Mouse (Mus musculus) lung, postnatal 25 days (tissue): ENCODE data around the gene Prmt6.

Experiments
- DNase-seq: peaks from one replicate; pipeline ENCODE4 v3.0.0; 2022; ENCODE audit warnings: low spot score

Gene Prmt6

DNA sequence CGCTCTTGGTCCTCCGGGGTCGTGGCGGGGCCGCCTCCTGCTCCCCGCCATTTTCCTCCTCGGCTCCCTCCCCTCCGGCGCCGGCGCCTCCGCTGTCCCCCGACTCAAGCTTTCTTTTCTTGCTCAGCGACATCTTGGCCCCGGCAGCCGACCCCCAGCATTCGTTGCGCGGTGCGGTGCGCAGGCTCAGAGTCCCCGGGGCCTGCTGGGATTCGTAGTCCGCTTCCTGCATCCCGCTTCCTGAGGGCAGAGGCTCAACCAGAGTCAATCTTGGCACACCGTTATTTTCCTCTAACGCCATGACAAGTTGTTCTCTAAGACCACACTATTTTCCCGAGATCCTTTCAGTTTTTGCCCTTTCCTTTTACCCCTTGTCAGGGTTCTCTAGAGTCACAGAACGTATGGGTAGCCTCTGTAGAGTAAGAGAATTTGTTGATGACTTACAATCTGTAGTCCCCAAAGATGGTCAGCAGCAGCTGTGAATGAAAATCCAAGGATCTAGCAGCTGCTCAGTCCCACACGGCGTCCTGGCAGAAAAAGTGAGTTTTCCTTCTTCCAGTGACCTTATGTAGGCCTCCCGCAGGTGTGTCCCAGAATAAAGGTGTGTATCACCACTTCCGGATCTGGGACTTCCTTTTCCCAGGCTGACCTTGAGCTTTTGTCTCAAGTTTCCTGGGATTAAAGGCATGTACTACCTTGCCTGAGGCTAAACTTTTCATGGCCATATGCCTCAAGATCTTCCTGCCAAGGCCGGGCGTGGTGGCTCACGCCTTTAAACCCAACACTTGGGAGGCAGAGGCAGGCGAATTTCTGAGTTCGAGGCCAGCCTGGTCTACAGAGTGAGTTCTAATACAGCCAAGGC is at the start of gene Prmt6:
Prmt6 (minus strand) TSS at position 160 of the 862 bp plus-strand sequence.
- DNase-seq, result peak; percentile 90

GRCm38 (mm10) chr3:110290485-110291045 is 39.8 kb upstream of the Prmt6 start:
- DNase-seq, result no peak

- DNase-seq, result no peak
Observed at GRCm38 (mm10) chr3:110282651-110283050, 31.9 kb upstream of the Prmt6 start.

DNA sequence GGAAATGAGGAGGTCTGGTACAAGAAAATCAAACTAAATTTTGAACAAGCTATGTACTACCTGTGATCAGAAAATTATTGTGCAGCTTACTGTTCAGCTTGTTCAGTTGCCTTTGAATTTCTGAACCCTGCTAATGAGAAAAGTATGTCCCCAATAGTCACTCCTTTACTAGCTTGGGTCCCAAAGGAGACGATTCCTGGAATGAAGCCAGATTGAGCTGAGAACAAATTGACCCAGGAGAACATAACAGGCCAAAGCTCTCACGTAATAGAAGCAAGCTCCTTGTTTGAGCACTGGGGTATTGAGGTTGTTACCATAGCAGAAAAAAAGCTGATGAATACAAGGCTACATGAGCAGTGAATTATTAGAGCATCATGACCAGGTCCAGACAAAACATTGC is 17.0 kb upstream of the Prmt6 start:
- DNase-seq, result no peak

DNA sequence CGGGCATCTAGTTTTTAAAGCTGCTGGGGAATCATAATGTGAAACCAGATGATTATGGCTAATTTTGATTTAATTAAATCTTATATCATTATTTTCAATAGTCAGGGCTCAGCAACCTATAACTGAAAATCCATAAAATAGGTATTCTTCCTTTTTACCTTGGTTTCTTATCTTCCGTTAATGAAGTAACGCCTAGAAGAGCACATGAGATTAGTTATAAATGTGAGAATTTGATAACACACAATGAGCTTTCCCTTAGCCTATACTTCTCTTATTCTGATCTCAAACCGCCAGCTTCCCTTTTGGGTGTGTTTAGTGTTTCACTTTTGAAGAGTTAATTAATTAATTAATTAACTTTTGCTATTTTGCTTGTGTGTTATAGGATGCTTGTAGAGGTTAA is 2.3 kb upstream of the Prmt6 start:
- DNase-seq, result no peak

- DNase-seq, result peak; percentile 52
Observed at GRCm38 (mm10) chr3:110249891-110250838, 633 bp downstream of the Prmt6 start.

DNA sequence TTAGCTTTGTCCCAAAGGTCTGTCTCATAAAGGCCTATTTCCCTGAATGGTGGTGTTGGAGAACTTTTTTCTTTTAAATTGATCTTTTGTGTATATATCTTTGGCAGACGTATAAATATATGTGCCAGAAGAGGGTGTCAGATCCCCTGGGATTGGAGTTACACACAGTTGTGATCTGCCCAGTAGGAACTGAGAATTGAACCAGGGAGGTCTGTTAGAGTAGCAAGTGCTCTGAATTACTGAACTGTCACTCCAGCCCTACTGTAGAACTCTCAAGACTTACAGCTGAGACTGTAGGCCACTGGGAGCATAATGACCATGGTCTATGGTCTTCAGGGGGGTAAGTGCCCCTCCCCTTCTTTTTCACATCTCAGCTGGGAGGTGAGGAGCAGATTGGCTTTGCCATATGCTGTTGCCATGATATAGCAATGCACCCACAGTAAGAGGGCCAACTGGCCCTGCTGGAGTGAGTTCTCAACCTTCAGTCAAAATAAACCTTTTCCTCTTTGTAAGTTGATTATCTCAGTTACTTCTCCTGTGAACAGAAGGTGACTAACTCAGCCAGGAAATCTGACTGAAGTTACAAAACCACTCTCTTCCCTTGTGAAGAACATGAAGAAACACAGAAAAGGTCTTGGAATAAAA is 13.9 kb downstream of the Prmt6 start:
- DNase-seq, result no peak
